Mouse (Mus musculus) olfactory bulb, adult 2 months (tissue): ENCODE results near the gene Focad. TPM values are rescaled to one million over a fixed set of nuclear protein-coding genes. Genes with fewer than 3 reads are reported as not detected.

Experiments
- H3K27ac ChIP-seq: fragments of 200-500 bp; 2 replicates; pipeline ENCODE4 v1.5.1; 2012; ENCODE audit warnings: low read depth, low read length; ENCODE audit not compliant: insufficient read depth
- H3K4me1 ChIP-seq: fragments of 200-500 bp; 2 replicates; pipeline ENCODE4 v1.6.1; 2012; ENCODE audit warnings: low read length; ENCODE audit not compliant: control insufficient read depth, insufficient read depth
- H3K4me3 ChIP-seq: fragments of 200-500 bp; 2 replicates; pipeline ENCODE4 v1.5.1; 2012; ENCODE audit warnings: mild to moderate bottlenecking, low read depth, low read length, moderate library complexity; ENCODE audit not compliant: insufficient read depth
- CTCF ChIP-seq: fragments of 200-500 bp; IDR thresholded peaks from 2 replicates; pipeline ENCODE4 v1.5.1; 2012; ENCODE audit warnings: low read depth, mild to moderate bottlenecking, low read length, moderate library complexity; ENCODE audit not compliant: insufficient read depth
- POLR2A ChIP-seq: fragments of 200-500 bp; IDR thresholded peaks from 2 replicates; pipeline ENCODE4 v1.6.1; 2012; ENCODE audit warnings: mild to moderate bottlenecking, low read depth, low read length, moderate library complexity; ENCODE audit not compliant: insufficient read depth
- WGBS: fragments of 180-500 bp; shearing (Covaris S2); methylation state at CpG from one replicate; pipeline ENCODE4 v1.1.7; 2018; 5-methylcytosine and 5-hydroxymethylcytosine counted together
- polyA plus RNA-seq: library from polyadenylated mRNA; stranded (reverse); fragments of >200 nt; gene quantifications from 2 replicates; pipeline ENCODE4 v1.2.4, GENCODE M21; 2012; ENCODE audit warnings: low replicate concordance; ENCODE audit not compliant: missing spikeins, insufficient read depth, insufficient read length

Gene Focad
- polyA plus RNA-seq, 1 experiment, result not detected

DNA sequence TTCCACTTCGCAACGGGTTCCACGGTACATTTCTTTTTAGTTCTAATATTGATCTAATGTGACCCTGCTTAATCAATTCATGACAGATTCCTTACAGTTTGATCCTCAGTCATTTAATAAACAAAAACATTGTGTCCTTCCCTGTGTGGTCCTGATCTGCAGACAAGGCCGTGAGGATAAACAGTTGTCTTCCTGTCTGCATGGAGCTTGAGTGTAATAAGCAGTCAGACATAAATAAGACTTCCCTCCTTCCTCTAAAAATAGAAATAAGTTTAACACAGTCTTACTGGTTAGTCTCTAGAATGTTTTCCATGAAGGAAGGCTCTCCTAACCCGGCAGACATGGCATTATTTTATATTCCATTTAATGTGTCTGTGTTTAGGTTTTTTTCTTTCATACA is 102.8 kb downstream of the Focad start:
- H3K27ac ChIP-seq, result no peak overlapping the region
- 37% methylated on average over 5 of the region's 5 CpGs for WGBS

DNA sequence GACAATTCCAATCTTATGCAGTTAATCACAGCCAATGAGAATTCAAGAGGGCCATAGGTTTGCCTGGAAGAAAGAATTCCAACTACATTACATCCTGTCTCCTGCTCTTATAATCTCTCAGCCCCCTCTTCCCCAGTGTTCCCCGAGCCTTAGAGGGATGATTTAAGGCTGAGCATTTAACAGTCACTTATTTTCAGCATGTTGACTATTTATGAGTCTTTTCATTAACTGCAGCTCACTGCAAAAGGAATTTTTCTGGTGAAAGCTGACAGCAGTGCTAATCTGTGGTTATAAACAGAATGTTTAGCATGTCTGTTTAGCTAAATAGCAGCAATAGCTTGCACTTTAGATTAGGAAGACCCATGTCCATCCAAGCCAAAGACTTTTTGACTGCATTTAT is 104.8 kb downstream of the Focad start:
- WGBS, result 78% methylated on average over 1 of the region's 1 CpGs
- peaks cover 2% of the 10 kb centered on the region; the same call in 1 of the 2 replicates for H3K4me1 ChIP-seq
- H3K4me3 ChIP-seq, result no peak overlapping the region
- H3K27ac ChIP-seq, result no peak overlapping the region
- TF ChIP-seq POLR2A, result no peak
- TF ChIP-seq CTCF, result no peak

More for the DNA sequence above, 102.8 kb downstream of the Focad start:
- no peak for TF ChIP-seq POLR2A
- no peak for TF ChIP-seq CTCF
- H3K4me3 ChIP-seq, result no peak overlapping the region
- H3K4me1 ChIP-seq, result peaks cover 2% of the 10 kb centered on the region; the same call in 1 of the 2 replicates

DNA sequence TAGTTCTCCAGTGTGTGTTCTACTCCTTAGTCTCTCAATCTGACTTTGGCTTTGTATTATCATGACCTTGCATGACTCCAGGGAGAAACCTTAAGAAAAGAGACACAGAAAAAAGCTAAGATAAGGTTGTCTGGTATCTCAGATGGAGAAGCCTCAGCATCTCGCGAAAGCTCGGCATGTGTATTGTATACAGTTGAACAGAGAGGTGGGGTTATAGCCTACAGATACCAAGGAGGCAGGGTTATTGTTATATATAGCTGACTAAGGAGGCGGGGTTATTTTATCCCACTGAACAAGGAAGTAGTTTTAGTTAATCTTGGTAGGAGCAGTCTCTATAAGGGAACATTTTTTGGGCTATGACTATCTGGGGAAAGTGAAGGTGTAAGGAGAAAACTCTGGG is 106.6 kb downstream of the Focad start:
- Histone ChIP-seq H3K4me1 (peaks cover 2% of the 10 kb centered on the region; the same call in 1 of the 2 replicates), H3K4me3 (no peak overlapping the region), H3K27ac (no peak overlapping the region)
- WGBS, result 97% methylated on average over 4 of the region's 4 CpGs
- TF ChIP-seq POLR2A (no peak), CTCF (no peak)

DNA sequence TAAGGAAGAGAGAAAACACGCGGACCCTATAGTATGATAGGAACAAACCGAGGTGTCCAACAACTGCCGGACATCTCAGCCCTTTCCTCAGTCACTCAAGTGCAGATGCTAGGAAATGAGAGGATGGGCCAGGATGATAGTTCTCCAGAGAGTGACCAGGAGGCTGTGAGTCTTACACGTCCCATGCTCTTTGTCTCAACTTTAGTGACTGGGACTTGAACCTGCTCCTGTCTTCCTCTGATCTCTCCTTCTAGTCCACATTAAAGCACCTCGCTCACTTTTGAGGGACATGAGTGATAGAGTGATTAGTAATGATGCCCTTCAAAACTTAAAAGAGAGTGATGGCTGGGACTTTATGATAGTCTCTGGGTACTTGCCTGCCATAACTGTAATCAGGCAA is 114.2 kb downstream of the Focad start:
- no peaks in the 10 kb centered on the region for H3K4me1 ChIP-seq
- WGBS, result 98% methylated on average over 6 of the region's 6 CpGs
- H3K27ac ChIP-seq, result no peak overlapping the region
- TF ChIP-seq CTCF (no peak), POLR2A (no peak)
- H3K4me3 ChIP-seq, result no peak overlapping the region

DNA sequence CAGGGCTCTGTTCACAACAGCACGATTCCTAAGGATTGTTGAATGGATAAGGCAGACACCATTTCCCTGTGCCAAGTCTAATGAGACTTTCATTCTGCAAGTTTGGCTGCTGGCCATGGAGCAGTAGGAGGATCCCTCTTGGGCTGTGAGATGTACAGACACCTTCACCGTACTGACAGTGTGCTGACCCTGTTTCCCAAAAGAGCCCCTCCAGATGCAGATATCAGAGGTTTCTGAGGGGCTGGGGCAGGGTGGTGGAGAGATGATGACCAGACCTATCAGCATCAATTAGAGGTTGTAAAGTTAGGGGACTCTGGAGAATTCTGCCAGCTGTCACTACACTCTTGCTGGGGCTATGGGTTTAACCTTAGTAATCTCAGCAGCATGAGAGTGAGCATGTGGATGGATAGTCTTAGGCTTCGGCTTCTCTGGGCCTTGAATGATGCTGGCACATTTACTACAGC is 115.0 kb downstream of the Focad start:
- TF ChIP-seq CTCF (no peak), POLR2A (no peak)
- Histone ChIP-seq H3K4me3 (no peak overlapping the region), H3K27ac (no peak overlapping the region), H3K4me1 (no peaks in the 10 kb centered on the region)
- 42% methylated on average over 3 of the region's 3 CpGs for WGBS

DNA sequence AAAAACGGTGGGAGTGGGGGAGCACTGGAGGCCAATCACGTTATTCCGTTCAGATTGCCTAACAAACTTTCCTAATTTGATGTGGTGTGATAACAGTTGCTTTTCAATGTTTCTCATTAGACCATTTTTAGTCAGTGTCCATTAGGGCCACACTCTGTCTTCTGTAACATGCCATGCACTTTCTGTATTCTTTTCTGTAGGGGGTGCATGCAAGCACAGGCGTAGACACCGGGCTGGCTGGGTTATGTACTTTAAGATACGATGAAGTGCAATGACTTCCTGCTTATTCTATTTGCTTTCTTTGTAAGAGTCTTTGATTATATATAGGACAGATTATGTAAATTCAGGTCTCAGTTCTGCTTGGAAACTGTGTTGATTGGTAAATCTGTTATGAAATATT is 116.2 kb downstream of the Focad start:
- no peak overlapping the region for H3K27ac ChIP-seq
- H3K4me3 ChIP-seq, result no peak overlapping the region
- no peaks in the 10 kb centered on the region for H3K4me1 ChIP-seq
- TF ChIP-seq CTCF, result no peak
- TF ChIP-seq POLR2A, result no peak
- WGBS, result 52% methylated on average over 6 of the region's 6 CpGs

DNA sequence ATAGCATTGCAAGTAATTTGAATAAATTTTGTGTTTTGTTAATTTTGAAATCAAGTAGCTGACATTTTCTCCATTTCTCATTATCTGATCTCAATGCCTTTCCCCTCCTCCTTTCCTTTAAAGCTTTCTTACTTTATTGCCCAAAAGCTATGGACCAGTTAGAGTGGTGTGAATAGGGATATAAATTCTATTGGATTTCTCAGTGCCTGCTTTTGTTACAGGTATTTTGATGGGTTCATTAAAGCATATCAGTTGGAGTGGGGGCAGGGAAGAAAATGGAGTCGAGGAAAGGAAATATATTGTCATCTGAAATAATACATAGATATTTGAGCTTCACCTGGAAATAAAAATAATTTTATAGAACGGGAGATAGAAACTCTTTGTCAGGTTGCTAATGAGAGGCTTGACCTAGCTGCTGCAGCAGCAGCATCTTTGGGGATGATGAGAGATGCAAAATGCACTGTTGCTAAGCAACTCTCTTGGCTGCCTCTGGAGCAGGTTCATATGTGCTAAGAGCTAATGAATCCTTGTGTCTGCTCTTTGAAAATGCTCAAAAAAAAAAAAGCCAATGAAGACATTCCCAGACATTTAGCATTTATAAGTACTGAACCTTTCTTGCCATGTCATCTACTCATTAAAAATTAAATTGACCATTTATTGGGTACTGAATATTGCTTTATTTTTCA is 116.9 kb downstream of the Focad start:
- no peaks in the 10 kb centered on the region for H3K4me1 ChIP-seq
- 18% methylated on average over 2 of the region's 2 CpGs for WGBS
- no peak overlapping the region for H3K4me3 ChIP-seq
- TF ChIP-seq CTCF (no peak), POLR2A (no peak)
- no peak overlapping the region for H3K27ac ChIP-seq

DNA sequence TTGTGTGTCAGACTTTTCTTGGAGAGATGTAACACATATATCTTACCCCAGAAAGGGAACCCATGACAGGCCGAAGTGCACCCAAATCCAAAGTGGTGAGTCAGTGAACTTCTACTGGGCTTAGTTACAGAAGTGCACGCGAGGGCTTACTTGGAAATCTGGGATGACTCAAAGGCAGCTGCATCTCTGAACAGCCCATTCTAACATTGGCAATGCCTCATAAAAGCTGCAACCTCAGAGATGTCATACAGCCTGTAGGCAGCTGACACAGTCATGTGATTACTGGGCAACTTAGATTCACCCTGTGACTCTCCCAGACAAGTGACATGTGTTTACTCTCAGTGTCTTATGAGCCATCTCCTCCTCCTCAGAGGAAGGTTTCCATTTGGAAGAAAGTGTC is 119.5 kb downstream of the Focad start:
- TF ChIP-seq POLR2A (no peak), CTCF (no peak)
- H3K4me3 ChIP-seq, result no peak overlapping the region
- no peaks in the 10 kb centered on the region for H3K4me1 ChIP-seq
- no peak overlapping the region for H3K27ac ChIP-seq
- 56% methylated on average over 3 of the region's 3 CpGs for WGBS

DNA sequence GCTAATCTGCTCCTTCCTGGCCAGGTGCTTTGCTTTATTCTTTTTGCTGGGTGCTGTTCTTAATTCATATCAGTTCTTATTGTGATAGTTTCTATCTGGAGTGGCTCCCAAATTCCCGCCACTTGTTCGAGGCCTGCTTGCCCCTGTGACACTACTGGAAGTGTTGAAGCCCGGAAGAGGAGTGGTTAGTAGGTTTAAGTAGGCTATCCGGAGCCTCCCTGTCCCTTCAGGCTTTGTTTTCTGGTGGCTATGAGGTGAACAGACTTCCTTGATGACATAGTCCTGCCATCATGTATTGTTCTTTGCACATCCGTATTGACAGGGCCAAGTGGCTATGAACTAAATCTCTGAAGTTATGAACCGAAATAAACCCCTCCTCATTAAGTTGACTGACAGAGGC is 123.9 kb downstream of the Focad start:
- H3K27ac ChIP-seq, result no peak overlapping the region
- TF ChIP-seq CTCF (no peak), POLR2A (no peak)
- no peaks in the 10 kb centered on the region for H3K4me1 ChIP-seq
- WGBS, result 88% methylated on average over 6 of the region's 6 CpGs
- no peak overlapping the region for H3K4me3 ChIP-seq
